Mouse (Mus musculus): ENCODE data around the gene Olfr1232. TPM values are rescaled to one million over a fixed set of nuclear protein-coding genes. Genes with fewer than 3 reads are reported as not detected.

Gene Olfr1232
- not detected in 2 replicates for polyA plus RNA-seq (2012; rRNA removed)

DNA sequence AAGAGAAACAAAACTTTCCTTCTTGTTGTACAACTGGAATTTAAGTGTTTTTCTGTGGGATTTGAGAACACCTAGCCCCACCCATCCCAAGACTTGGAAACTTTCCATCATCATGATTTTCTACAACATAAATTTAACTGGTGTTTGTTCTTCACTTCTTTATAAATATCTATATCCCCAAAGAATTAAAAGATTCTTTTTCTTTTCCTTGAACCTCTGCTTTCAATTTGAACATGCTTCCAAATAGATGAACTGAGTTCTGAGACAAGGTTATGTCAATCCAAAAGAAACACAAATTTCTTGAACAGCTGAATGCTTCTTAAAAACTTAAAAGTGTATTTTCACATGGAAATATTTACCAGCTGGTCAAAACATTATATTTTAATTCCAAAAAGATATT, at the start of gene Olfr1232:
TSS of gene Olfr1232 (minus strand) at position 101 of the 400 bp plus-strand sequence.
- DNase-seq (ENCODE audit: extremely low spot score in 1 of 2, low spot score in 1 of 2): no peak

DNA sequence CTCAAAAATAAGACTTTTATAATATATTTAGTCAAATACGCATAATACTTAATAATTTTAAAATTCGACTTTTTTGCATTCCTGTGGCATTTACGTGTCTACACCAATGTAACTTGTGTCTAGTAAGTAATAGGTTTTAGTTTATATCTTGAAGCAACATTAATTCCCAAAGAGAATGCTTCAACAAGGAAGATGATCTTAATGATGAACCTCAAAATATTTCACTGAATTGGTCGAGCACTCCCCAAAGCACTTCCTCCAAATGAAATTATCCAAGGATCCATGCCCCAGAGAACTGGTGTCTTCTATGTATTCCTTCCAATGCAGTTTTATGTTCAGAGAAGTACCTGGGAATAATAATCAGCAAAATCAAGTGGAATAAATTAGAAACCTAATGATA, 35.3 kb upstream of the Olfr1232 start, which contains the start of gene Olfr1234:
TSS of gene Olfr1234 (minus strand) at position 101 of the 400 bp plus-strand sequence.
- DNase-seq (ENCODE audit: extremely low spot score in 1 of 2, low spot score in 1 of 2): no peak

DNA sequence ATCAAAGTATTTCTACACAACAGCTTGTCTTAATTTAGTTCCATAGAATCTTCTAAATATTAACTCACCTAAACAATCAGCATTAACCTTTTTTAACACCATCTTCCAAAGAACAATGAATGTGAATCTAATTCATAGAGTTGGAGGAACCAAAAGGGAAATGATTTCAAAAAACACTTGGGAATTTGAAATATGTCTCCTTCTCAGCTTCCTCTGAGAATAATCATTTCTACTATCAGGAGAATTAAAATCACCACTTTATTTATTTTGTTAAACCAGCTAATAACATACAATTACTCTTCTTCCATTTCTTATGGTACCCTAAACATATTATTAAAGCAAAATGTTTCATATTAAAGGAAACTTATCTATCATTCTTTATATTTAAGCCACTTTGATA, 12.8 kb upstream of the Olfr1232 start, which contains the start of gene Olfr1233:
TSS of gene Olfr1233 (minus strand) at position 101 of the 400 bp plus-strand sequence.
- no peak for DNase-seq (ENCODE audit: extremely low spot score in 1 of 2, low spot score in 1 of 2)

DNA sequence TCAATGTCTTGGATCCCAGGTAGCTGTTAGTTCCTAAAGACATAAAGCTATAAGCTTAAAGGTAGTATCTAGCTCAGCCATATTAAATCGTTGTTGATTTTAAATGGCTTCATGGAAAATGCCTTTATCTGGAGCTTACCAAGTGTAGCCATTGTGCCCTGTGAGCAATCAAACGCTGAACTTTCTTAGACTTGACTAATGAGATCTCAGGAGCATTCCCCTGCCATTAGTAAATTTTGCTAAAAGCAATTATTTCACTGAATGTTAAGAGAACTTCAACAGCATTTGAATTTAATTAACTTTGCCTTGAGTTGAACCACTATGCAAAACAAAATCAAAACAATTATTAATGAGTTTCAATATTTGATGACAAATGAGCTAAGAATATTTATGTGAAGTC, 22.5 kb downstream of the Olfr1232 start, which contains the start of gene Olfr1231:
TSS of gene Olfr1231 (minus strand) at position 101 of the 400 bp plus-strand sequence.
- DNase-seq (ENCODE audit: extremely low spot score in 1 of 2, low spot score in 1 of 2): no peak

DNA sequence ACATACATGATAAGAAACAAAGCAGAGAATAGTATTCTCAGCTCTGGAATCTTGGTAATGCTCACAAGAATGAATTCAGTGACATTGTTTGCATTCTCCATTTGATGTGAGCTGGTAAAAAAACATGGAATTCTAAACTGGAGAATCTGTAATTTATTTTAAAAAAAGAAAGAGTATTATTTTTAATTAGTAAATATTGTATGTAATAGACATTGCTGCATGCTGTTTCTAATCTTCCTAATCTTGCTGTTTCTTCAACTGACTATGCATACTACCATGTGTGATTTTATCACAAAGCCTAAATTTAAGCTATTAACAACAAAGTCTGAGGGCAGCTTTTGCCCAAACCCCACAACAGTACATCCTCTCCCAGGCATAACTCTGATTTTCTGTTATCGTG, 32.3 kb downstream of the Olfr1232 start, which contains the start of gene Olfr1230:
TSS of gene Olfr1230 (minus strand) at position 101 of the 400 bp plus-strand sequence.
- no peak for DNase-seq (ENCODE audit: extremely low spot score in 1 of 2, low spot score in 1 of 2)

DNA sequence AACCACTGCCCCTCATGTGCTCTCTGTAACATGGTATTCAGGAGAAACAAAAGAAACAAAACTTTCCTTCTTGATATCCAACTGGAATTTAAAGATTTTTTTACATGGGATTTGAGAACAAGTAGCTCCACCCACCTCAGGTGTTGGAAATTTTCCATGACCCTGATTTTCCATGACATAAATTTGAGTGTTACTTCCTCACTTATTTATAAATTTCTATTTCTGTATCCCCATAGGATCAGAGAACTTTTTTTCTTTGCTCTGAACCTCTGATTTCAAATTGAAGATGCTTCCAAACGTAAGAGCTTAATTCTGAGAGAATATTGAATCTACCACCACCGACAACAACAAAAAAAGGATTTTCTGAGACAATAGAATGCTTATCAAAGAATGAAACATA, 41.6 kb downstream of the Olfr1232 start, which contains the start of gene Olfr1229:
TSS of gene Olfr1229 (minus strand) at position 101 of the 400 bp plus-strand sequence.
- no peak for DNase-seq (ENCODE audit: extremely low spot score in 1 of 2, low spot score in 1 of 2)

Other genes with a start within 250 kb of the Olfr1232 start
- not detected in 2 replicates for gene Olfr1219, start 246.2 kb downstream of the Olfr1232 start, polyA plus RNA-seq (2012; rRNA removed)
- gene Olfr1220, start 222.8 kb downstream of the Olfr1232 start, polyA plus RNA-seq (2012; rRNA removed): not detected in 2 replicates
- not detected in 2 replicates for gene Olfr1221, start 212.4 kb downstream of the Olfr1232 start, polyA plus RNA-seq (2012; rRNA removed)
- gene Olfr1222, start 196.6 kb downstream of the Olfr1232 start, polyA plus RNA-seq (2012; rRNA removed): not detected in 2 replicates
- gene Olfr1223, start 178.1 kb downstream of the Olfr1232 start, polyA plus RNA-seq (2012; rRNA removed): not detected in 2 replicates
- gene Olfr1224-ps1, start 165.6 kb downstream of the Olfr1232 start, polyA plus RNA-seq (2012; rRNA removed): not detected in 2 replicates
- not detected in 2 replicates for gene Olfr1225, start 155.0 kb downstream of the Olfr1232 start, polyA plus RNA-seq (2012; rRNA removed)
- gene Olfr1226, start 129.6 kb downstream of the Olfr1232 start, polyA plus RNA-seq (2012; rRNA removed): 0.02 TPM in 1 of 2 replicates, not detected in the other
- 0.12 TPM in 1 of 2 replicates, not detected in the other for gene Olfr1228, start 75.6 kb downstream of the Olfr1232 start, polyA plus RNA-seq (2012; rRNA removed)
- not detected in 2 replicates for gene Olfr1229, start 41.7 kb downstream of the Olfr1232 start, polyA plus RNA-seq (2012; rRNA removed)
- gene Olfr1230, start 32.4 kb downstream of the Olfr1232 start, polyA plus RNA-seq (2012; rRNA removed): not detected in 2 replicates
- gene Olfr1231, start 22.6 kb downstream of the Olfr1232 start, polyA plus RNA-seq (2012; rRNA removed): not detected in 2 replicates
- not detected in 2 replicates for gene Olfr1233, start 12.7 kb upstream of the Olfr1232 start, polyA plus RNA-seq (2012; rRNA removed)
- not detected in 2 replicates for gene Olfr1234, start 35.2 kb upstream of the Olfr1232 start, polyA plus RNA-seq (2012; rRNA removed)
- not detected in 2 replicates for gene Olfr1238, start 80.0 kb upstream of the Olfr1232 start, polyA plus RNA-seq (2012; rRNA removed)
- gene Olfr1239, start 90.7 kb upstream of the Olfr1232 start, polyA plus RNA-seq (2012; rRNA removed): not detected in 2 replicates
- gene Olfr1240, start 113.3 kb upstream of the Olfr1232 start, polyA plus RNA-seq (2012; rRNA removed): 0.06 TPM in 1 of 2 replicates, not detected in the other
- gene Olfr1241, start 157.5 kb upstream of the Olfr1232 start, polyA plus RNA-seq (2012; rRNA removed): not detected in 2 replicates
- gene Olfr1242, start 168.7 kb upstream of the Olfr1232 start, polyA plus RNA-seq (2012; rRNA removed): not detected in 2 replicates
- not detected in 2 replicates for gene Olfr1243, start 201.8 kb upstream of the Olfr1232 start, polyA plus RNA-seq (2012; rRNA removed)
- not detected in 2 replicates for gene Olfr1245, start 248.8 kb upstream of the Olfr1232 start, polyA plus RNA-seq (2012; rRNA removed)

Data from frontal cortex, adult 2 months (tissue).